ENCODE assay signal across 11 mouse cellular contexts in genomic region chr7:67054876-67055275, GRCm38 (mm10).
"Had no signal": no experiment of that assay in that cellular context is flagged by ENCODE, and none has a peak within 500 bp of the region (broad histone marks: within the 10 kb centered on the region; RNA-seq: fewer than 3 reads in every experiment).

No protein-coding gene starts in this region.

- H3K27me3 ChIP-seq: liver, embryonic 15.5 days; midbrain, embryonic 13.5 days; stomach, embryonic 15.5 days had no signal

- H3K36me3 ChIP-seq: limb, embryonic 10.5 days; liver, embryonic 15.5 days; midbrain, embryonic 13.5 days; stomach, embryonic 15.5 days had no signal

- ATAC-seq: midbrain, embryonic 13.5 days had no signal

- DNase-seq: kidney, postnatal 4 days; lung, adult 2 months; right cerebral cortex, postnatal 14 days; thymus, adult 2 months; thymus, postnatal 25 days had no signal

- H3K9me3 ChIP-seq: limb, embryonic 10.5 days; liver, embryonic 15.5 days; midbrain, embryonic 13.5 days; stomach, embryonic 15.5 days had no signal

- H3K4me2 ChIP-seq: liver, embryonic 11.5 days; liver, embryonic 15.5 days; midbrain, embryonic 13.5 days; stomach, embryonic 15.5 days had no signal

- H3K27ac ChIP-seq: left cerebral cortex, adult 2 months; limb, embryonic 10.5 days; liver, embryonic 15.5 days; midbrain, embryonic 13.5 days; stomach, embryonic 15.5 days had no signal

- H3K4me1 ChIP-seq: limb, embryonic 10.5 days; liver, embryonic 15.5 days; midbrain, embryonic 13.5 days; stomach, embryonic 15.5 days had no signal

- H3K9ac ChIP-seq: liver, embryonic 15.5 days; midbrain, embryonic 13.5 days; stomach, embryonic 15.5 days had no signal

- H3K4me3 ChIP-seq: left cerebral cortex, adult 2 months; limb, embryonic 10.5 days; liver, embryonic 15.5 days; midbrain, embryonic 13.5 days; stomach, embryonic 15.5 days had no signal
